Mouse (Mus musculus) layer of hippocampus, adult 2 months (tissue): Measurements from ENCODE around the gene Sphk2. TPM values are rescaled to one million over a fixed set of nuclear protein-coding genes. Genes with fewer than 3 reads are reported as not detected.
"Not testable (repeated sequence)": the region's sequence is repeated elsewhere in the genome, so short reads cannot be mapped to it uniquely, and the experiment has no call there.

Experiments
- DNase-seq, 2 experiments: peaks; one replicate each; pipeline ENCODE4 v3.0.0; 2022; ENCODE audit warnings: low spot score in 2 of 2
- H3K27ac ChIP-seq: fragments of 200-600 bp; 2 replicates; pipeline ENCODE4 v1.8.1; 2022
- H3K4me3 ChIP-seq: fragments of 200-600 bp; 2 replicates; pipeline ENCODE4 v1.8.1; 2022; ENCODE audit warnings: mild to moderate bottlenecking
- CTCF ChIP-seq: fragments of 200-600 bp; conservative IDR thresholded peaks from 2 replicates; pipeline ENCODE4 v1.8.1; 2022; ENCODE audit warnings: antibody characterized with exemption, mild to moderate bottlenecking, moderate library complexity
- total RNA-seq, 2 experiments: library from RNA; stranded (reverse); gene quantifications; 2 replicates each; pipeline ENCODE4 v1.2.3; 2021

Gene Sphk2
- total RNA-seq, 2 experiments from 2014 or later, result 32.3 to 35.8 TPM

DNA sequence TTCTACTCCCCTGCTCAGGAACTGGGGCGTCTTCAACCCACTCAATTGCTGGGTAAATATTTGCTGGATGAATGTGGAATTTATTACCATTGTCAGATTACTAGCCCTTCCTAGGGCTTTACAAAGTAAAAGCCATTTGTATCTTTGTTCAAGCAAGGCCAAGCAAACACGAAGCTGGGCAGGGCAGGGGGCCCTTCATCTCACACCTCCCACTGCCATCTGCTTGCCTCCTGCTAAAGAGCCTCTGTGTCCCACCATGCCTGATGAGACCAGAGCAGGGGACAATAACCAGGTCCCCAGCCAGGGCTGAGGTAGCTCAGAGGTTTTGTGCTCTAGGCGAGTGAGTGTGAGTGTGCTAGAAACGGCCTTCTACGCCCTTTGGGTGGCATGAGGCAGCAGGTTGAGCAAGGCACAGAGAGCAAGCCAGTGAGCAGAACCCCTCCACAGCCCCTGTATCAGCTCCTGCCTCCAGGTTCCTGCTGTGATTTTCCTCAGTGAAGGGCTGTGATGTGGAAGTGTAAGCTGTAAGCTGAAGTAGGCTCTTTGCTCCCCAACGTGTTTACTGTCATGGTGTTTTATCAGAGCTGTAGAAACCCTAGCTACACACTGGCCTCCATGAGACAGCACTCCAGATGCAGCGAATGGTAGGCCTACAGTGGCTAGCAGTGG lies 40.0 kb downstream of the Sphk2 start:
- H3K4me3 ChIP-seq, result no peak overlapping the region
- no peak for TF ChIP-seq CTCF
- no peak overlapping the region for H3K27ac ChIP-seq
- no peak for DNase-seq

GRCm38 (mm10) chr7:45668921-45669320 lies 48.9 kb downstream of the Sphk2 start:
- no peak overlapping the region for H3K4me3 ChIP-seq
- DNase-seq, result no peak
- no peak overlapping the region for H3K27ac ChIP-seq
- peak; percentile 54 for TF ChIP-seq CTCF

DNA sequence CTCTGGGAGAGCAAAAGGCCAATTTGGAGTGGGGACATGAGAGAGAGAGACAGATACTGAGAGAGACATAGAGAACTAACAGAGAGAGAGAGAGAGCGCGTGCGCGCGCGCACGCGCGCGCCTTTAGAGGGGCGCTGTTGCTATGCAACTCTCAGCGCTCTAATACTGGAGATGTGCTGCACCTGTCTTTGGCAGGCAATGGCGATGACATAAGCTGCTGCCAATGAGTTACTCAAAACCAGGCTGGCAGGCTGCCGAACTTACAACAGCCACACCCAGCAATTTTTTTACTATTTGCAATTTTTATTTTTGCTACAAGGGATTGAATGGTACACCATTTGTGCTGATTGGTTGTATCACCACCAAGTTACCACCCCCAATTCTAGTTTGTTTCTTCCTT lies 50.0 kb downstream of the Sphk2 start:
- peak in 1 of 2 experiments; percentile 61 for DNase-seq
- Histone ChIP-seq H3K27ac (peak overlapping the region; percentile 61; the same call in 1 of the 2 replicates), H3K4me3 (no peak overlapping the region)
- no peak for TF ChIP-seq CTCF

DNA sequence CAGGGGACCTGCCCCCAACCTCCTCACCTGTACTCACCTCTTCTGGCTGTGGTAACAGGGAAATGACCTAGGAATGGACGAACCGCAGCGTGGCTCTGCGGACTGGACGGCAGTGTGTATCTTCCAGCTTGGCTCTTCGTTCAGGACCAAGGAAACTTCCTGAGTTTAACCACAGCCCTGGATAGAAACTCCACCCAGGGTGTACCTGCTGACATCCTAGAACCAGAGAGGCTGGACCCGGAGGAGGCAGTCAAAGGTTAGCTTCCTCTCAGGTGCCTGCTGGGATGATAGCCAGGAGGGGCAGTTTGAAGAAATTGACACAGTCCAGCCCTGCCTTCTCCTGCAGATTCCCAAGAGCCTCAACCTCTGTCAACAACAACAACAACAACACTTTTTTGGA lies 51.6 kb downstream of the Sphk2 start, which contains the start of gene Fut2:
Gene Fut2, minus strand, starts transcription at position 234 of the 400 bp plus-strand sequence.
- H3K4me3 ChIP-seq, result no peak within 1 kb of the TSS

GRCm38 (mm10) chr7:45665303-45666138 lies 52.3 kb downstream of the Sphk2 start:
- no peak for DNase-seq
- no peak overlapping the region for H3K27ac ChIP-seq
- H3K4me3 ChIP-seq, result no peak overlapping the region
- TF ChIP-seq CTCF, result no peak

More for the DNA sequence above, 51.6 kb downstream of the Sphk2 start, which contains the start of gene Fut2:
- peak within 1 kb of the TSS; percentile 61; the same call in 1 of the 2 replicates for H3K27ac ChIP-seq
- no peak for DNase-seq
- TF ChIP-seq CTCF, result no peak

DNA sequence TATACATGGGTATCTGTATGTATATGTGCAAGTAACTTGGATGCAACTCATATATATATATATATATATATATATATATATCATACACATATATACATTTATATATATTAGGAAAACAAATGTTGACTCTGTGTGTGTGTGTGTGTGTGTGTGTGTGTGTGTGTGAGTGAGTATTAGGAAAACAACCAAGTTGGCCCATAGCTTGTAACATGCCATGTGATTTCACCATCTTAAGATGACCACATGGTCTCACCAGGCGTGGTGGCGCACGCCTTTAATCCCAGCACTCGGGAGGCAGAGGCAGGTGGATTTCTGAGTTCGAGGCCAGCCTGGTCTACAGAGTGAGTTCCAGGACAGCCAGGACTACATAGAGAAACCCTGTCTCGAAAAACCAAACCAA lies 56.1 kb downstream of the Sphk2 start:
- DNase-seq, H3K4me3 ChIP-seq: not testable (repeated sequence)

GRCm38 (mm10) chr7:45660746-45661478 lies 56.9 kb downstream of the Sphk2 start:
- TF ChIP-seq CTCF, result no peak
- DNase-seq, result no peak
- no peak overlapping the region for H3K4me3 ChIP-seq
- no peak overlapping the region for H3K27ac ChIP-seq

More for the DNA sequence above, 56.1 kb downstream of the Sphk2 start:
- H3K27ac ChIP-seq, result not testable (repeated sequence)

Other genes starting within 250 kb of the Sphk2 start
- gene Tulp2, start 236.1 kb downstream of the Sphk2 start, total RNA-seq, result not detected
- gene Gm45808, start 231.2 kb downstream of the Sphk2 start, total RNA-seq, result 1 to 10 TPM; 2.1 to 3.1 TPM
- gene Dhdh, start 229.2 kb downstream of the Sphk2 start, total RNA-seq, result 1 to 10 TPM; 4.3 to 4.4 TPM
- 10 to 100 TPM; 97.6 to 98.2 TPM for gene Nucb1, start 207.6 kb downstream of the Sphk2 start, total RNA-seq
- gene Ppp1r15a, start 191.7 kb downstream of the Sphk2 start, total RNA-seq, result 10 to 100 TPM; 19.0 to 25.8 TPM
- gene Plekha4, start 191.7 kb downstream of the Sphk2 start, total RNA-seq, result under 1 TPM; 0.52 to 0.79 TPM
- not detected for gene Hsd17b14, start 163.1 kb downstream of the Sphk2 start, total RNA-seq
- gene Bcat2, start 147.8 kb downstream of the Sphk2 start, total RNA-seq, result 10 to 100 TPM; 20.6 to 28.2 TPM
- not detected for gene Fgf21, start 102.5 kb downstream of the Sphk2 start, total RNA-seq
- not detected for gene Fut1, start 100.7 kb downstream of the Sphk2 start, total RNA-seq
- not detected for gene Izumo1, start 96.2 kb downstream of the Sphk2 start, total RNA-seq
- 1 to 10 TPM; 6.1 to 7.4 TPM for gene Rasip1, start 90.5 kb downstream of the Sphk2 start, total RNA-seq
- gene Mamstr, start 78.0 kb downstream of the Sphk2 start, total RNA-seq, result 1 to 10 TPM; 1.2 to 4.8 TPM
- gene Fut2, start 51.6 kb downstream of the Sphk2 start, total RNA-seq, result under 1 TPM; 0.13 to 0.25 TPM
- gene Ntn5, start 34.0 kb downstream of the Sphk2 start, total RNA-seq, result 1 to 10 TPM; 6.3 to 9.3 TPM
- 1 to 10 TPM; 2.2 to 2.3 TPM for gene Sec1, start 23.6 kb downstream of the Sphk2 start, total RNA-seq
- gene Car11, start 18.2 kb downstream of the Sphk2 start, total RNA-seq, result 100 to 1,000 TPM; 184 to 211 TPM
- gene Dbp, start 12.9 kb downstream of the Sphk2 start, total RNA-seq, result 10 to 100 TPM; 69.2 to 72.8 TPM
- gene Rpl18, start 2.5 kb downstream of the Sphk2 start, total RNA-seq, result 100 to 1,000 TPM; 342 to 353 TPM
- under 1 TPM; 0.27 to 0.33 TPM for gene Fam83e, start 3.2 kb upstream of the Sphk2 start, total RNA-seq
- gene Spaca4, start 7.8 kb upstream of the Sphk2 start, total RNA-seq, result not detected
- 100 to 1,000 TPM; 302 to 329 TPM for gene Lmtk3, start 65.7 kb upstream of the Sphk2 start, total RNA-seq
- gene Sult2b1, start 66.7 kb upstream of the Sphk2 start, total RNA-seq, result 1 to 10 TPM; 7.1 to 9.7 TPM
- gene Cyth2, start 96.6 kb upstream of the Sphk2 start, total RNA-seq, result 100 to 1,000 TPM; 144 to 149 TPM
- gene Kcnj14, start 106.8 kb upstream of the Sphk2 start, total RNA-seq, result 1 to 10 TPM; 1.6 to 1.9 TPM
- gene Grwd1, start 112.9 kb upstream of the Sphk2 start, total RNA-seq, result 10 to 100 TPM; 20.5 to 22.7 TPM
- gene Kdelr1, start 154.8 kb upstream of the Sphk2 start, total RNA-seq, result 10 to 100 TPM; 78.4 to 81.4 TPM
- gene Grin2d, start 160.4 kb upstream of the Sphk2 start, total RNA-seq, result 10 to 100 TPM in 1 of 2 experiments, 1 to 10 TPM in 1; 10.0 to 11.6 TPM
- not detected for gene Syngr4, start 178.7 kb upstream of the Sphk2 start, total RNA-seq
- gene Tmem143, start 178.9 kb upstream of the Sphk2 start, total RNA-seq, result 10 to 100 TPM; 22.1 to 22.8 TPM
- 1 to 10 TPM; 1.5 to 2.3 TPM for gene Emp3, start 203.4 kb upstream of the Sphk2 start, total RNA-seq
- gene Ccdc114, start 206.1 kb upstream of the Sphk2 start, total RNA-seq, result 1 to 10 TPM; 3.5 to 3.8 TPM